Mouse (Mus musculus) hindbrain, embryonic 10.5 days (tissue): ENCODE measurements at regions not wholly inside any gene's neighbourhood (a gene's known extent, or its start where the extent isn't known, plus 50 kb on each side); places are given as distances from the start of the nearest gene placed in this dataset.
"Not testable (repeated sequence)": the region's sequence is repeated elsewhere in the genome, so short reads cannot be mapped to it uniquely, and the experiment has no call there.

Experiments
- DNase-seq: peaks from one replicate; pipeline ENCODE4 v3.0.0-alpha.2; 2017; ENCODE audit warnings: low spot score
- H3K27ac ChIP-seq: fragments of 300-500 bp; sonication (generic); 2 replicates; pipeline ENCODE4 v1.5.1; 2016; ENCODE audit warnings: mild to moderate bottlenecking, moderate library complexity
- H3K27me3 ChIP-seq: fragments of 300-500 bp; sonication (generic); 2 replicates; pipeline ENCODE4 v1.6.1; 2016; ENCODE audit warnings: mild to moderate bottlenecking; ENCODE audit not compliant: poor library complexity, insufficient read depth, severe bottlenecking
- H3K36me3 ChIP-seq: fragments of 300-500 bp; sonication (generic); 2 replicates; pipeline ENCODE4 v1.6.1; 2016; ENCODE audit warnings: mild to moderate bottlenecking, moderate library complexity
- H3K4me1 ChIP-seq: fragments of 300-500 bp; sonication (generic); replicated peaks from 2 replicates; pipeline ENCODE4 v1.6.1; 2016; ENCODE audit warnings: mild to moderate bottlenecking
- H3K4me3 ChIP-seq: fragments of 300-500 bp; sonication (generic); 2 replicates; pipeline ENCODE4 v1.5.1; 2016; ENCODE audit warnings: mild to moderate bottlenecking, moderate library complexity
- H3K9me3 ChIP-seq: fragments of 300-500 bp; sonication (generic); 2 replicates; pipeline ENCODE4 v1.6.1; 2016; ENCODE audit warnings: mild to moderate bottlenecking, moderate library complexity
- WGBS: fragments of 180-500 bp; shearing (Covaris S2); methylation state at CpG from one replicate; pipeline ENCODE4 v1.1.7; 2016; 5-methylcytosine and 5-hydroxymethylcytosine counted together

- 91% methylated on average over 6 of the region's 6 CpGs for WGBS
- Histone ChIP-seq H3K4me3 (no peak overlapping the region), H3K27ac (no peak overlapping the region), H3K36me3 (no peaks in the 10 kb centered on the region), H3K27me3 (no peaks in the 10 kb centered on the region), H3K9me3 (peaks cover 8% of the 10 kb centered on the region; the same call in 1 of the 2 replicates), H3K4me1 (no peaks in the 10 kb centered on the region)
- no peak for DNase-seq
Observed at GRCm38 (mm10) chr12:8070788-8071187, 93.3 kb downstream of the Apob start.

DNA sequence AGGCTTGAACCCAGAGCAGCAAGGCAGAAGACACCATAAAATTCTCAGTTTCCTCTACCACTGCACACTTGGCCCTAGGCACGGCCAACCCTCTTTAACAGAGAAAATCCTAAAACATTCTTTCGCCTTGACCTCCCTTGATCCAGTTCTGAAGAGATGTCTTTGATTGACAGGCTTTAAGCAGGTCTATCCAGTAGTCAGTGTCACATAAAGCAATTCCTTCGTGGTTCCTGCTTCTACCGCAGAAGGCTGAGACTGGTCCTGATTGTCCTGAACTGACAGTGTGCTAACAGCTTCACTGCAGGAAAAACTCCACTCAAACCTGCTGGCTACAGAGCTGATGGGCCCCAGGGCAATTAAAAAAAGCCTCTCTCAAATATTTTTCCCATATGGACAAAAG is 93.8 kb downstream of the Apob start:
- no peak for DNase-seq
- H3K27ac ChIP-seq: no peak overlapping the region
- no peaks in the 10 kb centered on the region for H3K36me3 ChIP-seq
- H3K4me1 ChIP-seq: no peaks in the 10 kb centered on the region
- no peaks in the 10 kb centered on the region for H3K27me3 ChIP-seq
- no peak overlapping the region for H3K4me3 ChIP-seq
- WGBS: 80% methylated on average over 4 of the region's 4 CpGs
- peaks cover 5% of the 10 kb centered on the region; the same call in 1 of the 2 replicates for H3K9me3 ChIP-seq

DNA sequence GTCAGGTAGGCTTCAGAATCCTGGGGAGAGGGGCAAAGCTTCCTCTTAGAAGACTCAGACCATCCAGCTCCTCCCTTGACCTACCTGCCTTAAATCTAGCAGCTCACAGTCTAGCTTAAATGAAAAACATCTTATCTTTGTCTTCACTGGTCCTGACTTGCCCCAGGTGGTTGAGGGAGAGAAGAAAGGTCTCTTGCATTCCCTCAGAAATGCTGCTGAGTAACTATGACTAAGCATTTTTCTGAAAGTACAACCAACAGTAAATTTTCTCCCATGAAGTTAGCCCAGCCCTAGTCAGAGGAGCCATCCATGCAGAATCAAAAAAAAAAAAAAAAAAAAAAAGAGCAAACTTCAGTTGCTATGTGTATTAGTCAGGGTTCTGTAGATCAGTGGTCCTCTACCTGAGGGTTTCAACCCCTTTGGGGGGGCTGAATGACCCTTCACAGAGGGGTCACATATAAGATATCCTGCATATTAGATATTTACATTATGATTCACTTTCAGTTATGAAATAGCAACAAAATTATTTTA is 98.6 kb downstream of the Apob start:
- Histone ChIP-seq H3K27ac (no peak overlapping the region), H3K4me1 (no peaks in the 10 kb centered on the region), H3K27me3 (no peaks in the 10 kb centered on the region), H3K4me3 (no peak overlapping the region), H3K9me3 (no peaks in the 10 kb centered on the region), H3K36me3 (no peaks in the 10 kb centered on the region)
- DNase-seq: no peak

DNA sequence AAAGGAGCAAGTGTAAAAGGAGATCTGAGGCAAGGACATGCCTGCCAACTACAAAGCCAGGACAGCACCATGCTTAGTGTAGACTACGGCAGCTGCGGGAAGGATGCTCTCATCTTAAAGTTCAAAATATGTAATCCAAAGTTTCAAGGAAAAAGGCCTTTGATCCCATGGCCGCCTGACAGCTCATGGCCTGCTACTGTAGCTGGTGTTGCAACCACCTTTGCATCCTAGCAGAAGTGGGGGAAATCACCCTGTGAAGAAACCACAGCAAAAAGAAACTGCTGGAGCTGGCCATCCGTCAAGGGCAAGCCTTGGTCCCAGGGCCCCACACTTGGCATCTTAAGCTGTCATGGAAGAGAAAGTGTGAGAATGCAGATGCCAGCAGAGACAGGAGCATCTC is 99.9 kb downstream of the Apob start:
- no peaks in the 10 kb centered on the region for H3K27me3 ChIP-seq
- H3K36me3 ChIP-seq: no peaks in the 10 kb centered on the region
- H3K27ac ChIP-seq: no peak overlapping the region
- H3K4me1 ChIP-seq: no peaks in the 10 kb centered on the region
- WGBS: 88% methylated on average over 4 of the region's 4 CpGs
- H3K4me3 ChIP-seq: no peak overlapping the region
- no peaks in the 10 kb centered on the region for H3K9me3 ChIP-seq
- no peak for DNase-seq

GRCm38 (mm10) chr12:8078046-8078445 is 100.6 kb downstream of the Apob start:
- Histone ChIP-seq H3K36me3 (no peaks in the 10 kb centered on the region), H3K27ac (no peak overlapping the region), H3K4me1 (no peaks in the 10 kb centered on the region), H3K27me3 (no peaks in the 10 kb centered on the region), H3K9me3 (no peaks in the 10 kb centered on the region), H3K4me3 (no peak overlapping the region)
- no peak for DNase-seq
- WGBS: 82% methylated on average over 3 of the region's 3 CpGs

GRCm38 (mm10) chr12:8082688-8083661 is 105.5 kb downstream of the Apob start:
- no peak for DNase-seq
- WGBS: 80% methylated on average over 8 of the region's 8 CpGs

GRCm38 (mm10) chr12:8087958-8088357 is 110.5 kb downstream of the Apob start:
- WGBS: 74% methylated on average over 1 of the region's 3 CpGs
- H3K4me3 ChIP-seq: no peak overlapping the region
- no peaks in the 10 kb centered on the region for H3K27me3 ChIP-seq
- H3K4me1 ChIP-seq: no peaks in the 10 kb centered on the region
- H3K27ac ChIP-seq: no peak overlapping the region
- no peak for DNase-seq
- no peaks in the 10 kb centered on the region for H3K9me3 ChIP-seq
- no peaks in the 10 kb centered on the region for H3K36me3 ChIP-seq

More at GRCm38 (mm10) chr12:8082688-8083661, 105.5 kb downstream of the Apob start:
- Histone ChIP-seq H3K36me3 (no peaks in the 10 kb centered on the region), H3K4me3 (no peak overlapping the region), H3K27me3 (no peaks in the 10 kb centered on the region), H3K9me3 (no peaks in the 10 kb centered on the region), H3K27ac (no peak overlapping the region), H3K4me1 (no peaks in the 10 kb centered on the region)

DNA sequence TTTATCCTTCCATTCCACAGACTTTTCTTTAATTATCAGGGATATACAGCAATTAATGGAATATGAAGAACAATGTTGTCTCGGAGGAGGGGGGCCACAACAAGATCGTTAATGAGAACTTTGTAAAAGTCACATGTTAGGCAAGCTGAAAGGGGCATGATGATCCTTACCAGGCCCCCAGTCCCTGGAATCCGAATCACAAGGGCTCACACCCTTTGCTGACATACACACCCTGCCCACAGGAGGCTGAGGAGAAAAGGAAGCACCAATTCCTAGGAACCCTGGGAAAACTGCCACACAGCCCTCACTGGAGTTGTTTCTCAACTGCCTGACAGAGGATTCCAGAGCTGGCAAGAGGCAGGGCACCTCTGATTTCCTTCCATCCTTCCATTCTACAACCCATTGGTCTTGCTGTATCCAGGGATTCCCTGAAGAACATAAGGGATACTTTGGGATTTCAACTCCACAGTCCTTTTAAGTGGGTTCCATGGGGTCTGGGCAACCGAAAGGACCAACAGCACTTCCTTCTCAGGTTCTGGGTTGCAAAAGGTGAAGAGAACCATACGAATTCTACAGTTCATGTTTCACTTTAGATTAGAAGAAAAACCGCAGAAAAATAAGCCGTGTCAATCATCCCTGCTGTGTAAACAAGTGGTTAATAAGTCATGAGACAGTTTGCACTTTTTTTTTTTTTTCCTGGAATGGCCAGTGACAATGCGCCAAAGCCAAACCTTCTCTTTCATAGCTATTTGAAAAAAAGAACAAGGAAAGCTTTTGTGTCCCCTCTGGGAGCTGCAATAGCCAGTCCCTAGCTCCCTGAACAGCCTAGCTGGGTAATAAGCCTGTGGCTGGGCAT is 112.2 kb downstream of the Apob start:
- Histone ChIP-seq H3K4me3 (no peak overlapping the region), H3K9me3 (no peaks in the 10 kb centered on the region), H3K36me3 (no peaks in the 10 kb centered on the region), H3K27ac (no peak overlapping the region), H3K4me1 (no peaks in the 10 kb centered on the region), H3K27me3 (no peaks in the 10 kb centered on the region)
- 79% methylated on average over 8 of the region's 8 CpGs for WGBS
- DNase-seq: no peak

DNA sequence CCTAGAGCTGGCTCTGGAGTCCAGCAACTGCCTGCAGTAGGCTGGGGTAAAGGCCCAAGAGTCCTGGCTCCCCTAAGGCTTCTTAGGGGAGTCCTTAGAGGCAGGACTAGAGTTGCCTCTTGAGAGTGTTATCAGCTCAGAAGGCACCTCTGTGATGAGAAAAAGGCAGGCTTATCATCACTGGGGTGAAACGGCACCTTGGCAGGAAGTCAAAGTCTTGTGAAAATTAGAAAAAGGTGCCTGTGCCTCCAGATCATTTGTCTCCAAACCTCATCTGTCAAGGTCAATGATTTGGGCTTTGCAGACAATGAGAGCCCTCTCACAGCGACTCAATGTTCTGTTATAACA is 112.8 kb downstream of the Apob start:
- H3K27ac ChIP-seq: no peak overlapping the region
- H3K4me1 ChIP-seq: no peaks in the 10 kb centered on the region
- no peak for DNase-seq
- H3K4me3 ChIP-seq: no peak overlapping the region
- H3K27me3 ChIP-seq: no peaks in the 10 kb centered on the region
- 84% methylated on average over 2 of the region's 2 CpGs for WGBS
- H3K36me3 ChIP-seq: no peaks in the 10 kb centered on the region
- H3K9me3 ChIP-seq: no peaks in the 10 kb centered on the region

DNA sequence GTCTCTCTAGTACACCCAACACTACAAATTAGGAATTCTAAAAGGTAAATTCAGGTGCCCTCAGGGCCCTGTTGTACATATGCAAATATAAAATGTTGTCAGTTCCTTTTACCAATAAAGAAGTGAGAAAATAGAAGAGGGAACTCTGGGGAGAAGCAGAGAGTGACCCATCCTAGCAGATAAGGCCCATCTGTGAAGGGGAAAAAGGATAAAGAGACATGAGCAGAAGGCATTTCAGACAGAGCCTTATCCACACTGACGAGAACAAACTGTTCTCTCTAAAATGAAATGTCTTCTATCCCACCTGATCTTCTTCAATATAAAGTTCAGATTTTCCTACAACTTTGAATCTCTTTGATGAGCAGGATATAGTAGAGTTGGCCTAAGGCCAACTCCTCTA is 114.5 kb upstream of the Ldah start:
- Histone ChIP-seq H3K27me3 (no peaks in the 10 kb centered on the region), H3K36me3 (no peaks in the 10 kb centered on the region), H3K9me3 (no peaks in the 10 kb centered on the region), H3K27ac (no peak overlapping the region), H3K4me3 (no peak overlapping the region), H3K4me1 (no peaks in the 10 kb centered on the region)
- DNase-seq: no peak
- 85% methylated on average over 1 of the region's 1 CpGs for WGBS

- DNase-seq: no peak
- Histone ChIP-seq H3K36me3 (no peaks in the 10 kb centered on the region), H3K27ac (no peak overlapping the region), H3K4me3 (no peak overlapping the region), H3K9me3 (no peaks in the 10 kb centered on the region), H3K4me1 (no peaks in the 10 kb centered on the region), H3K27me3 (no peaks in the 10 kb centered on the region)
- 70% methylated on average over 2 of the region's 2 CpGs for WGBS
Observed at GRCm38 (mm10) chr12:8095946-8096345, 112.0 kb upstream of the Ldah start.

- H3K36me3 ChIP-seq, H3K27ac ChIP-seq, H3K9me3 ChIP-seq, H3K27me3 ChIP-seq, H3K4me3 ChIP-seq, H3K4me1 ChIP-seq, DNase-seq: not testable (repeated sequence)
- 85% methylated on average over 2 of the region's 2 CpGs for WGBS
Observed at GRCm38 (mm10) chr12:8098395-8098794, 109.5 kb upstream of the Ldah start.

GRCm38 (mm10) chr12:8099114-8099513 is 108.8 kb upstream of the Ldah start:
- 87% methylated on average over 2 of the region's 2 CpGs for WGBS
- no peaks in the 10 kb centered on the region for H3K4me1 ChIP-seq
- H3K36me3 ChIP-seq: no peaks in the 10 kb centered on the region
- H3K9me3 ChIP-seq: no peaks in the 10 kb centered on the region
- H3K27me3 ChIP-seq: no peaks in the 10 kb centered on the region
- H3K27ac ChIP-seq: no peak overlapping the region
- no peak for DNase-seq
- H3K4me3 ChIP-seq: no peak overlapping the region
